Mouse (Mus musculus) embryonic facial prominence, embryonic 14.5 days (tissue): Measurements from ENCODE around the gene Pfdn6. TPM values are rescaled to one million over a fixed set of nuclear protein-coding genes. Genes with fewer than 3 reads are reported as not detected.
A peak's percentile ranks its signal among the peaks of the same experiment; 100 is the strongest.

Source experiments
- ATAC-seq: fragments of 200-750 bp; cut with Nextera tagmentation; 2 replicates; pipeline ENCODE4 v1.8.0; 2017; ENCODE audit warnings: low read depth, moderate number of reproducible peaks, moderate TSS enrichment
- DNase-seq: peaks from one replicate; pipeline ENCODE4 v3.0.0-alpha.2; 2015; ENCODE audit warnings: low spot score
- H3K27ac ChIP-seq: fragments of 300-500 bp; sonication (generic); replicated peaks from 2 replicates; pipeline ENCODE4 v1.5.1; 2014; ENCODE audit warnings: low read depth, mild to moderate bottlenecking, low read length, moderate library complexity
- H3K27me3 ChIP-seq: fragments of 300-500 bp; sonication (generic); replicated peaks from 2 replicates; pipeline ENCODE4 v1.6.1; 2014; ENCODE audit warnings: low read length; ENCODE audit not compliant: control insufficient read depth, insufficient read depth
- H3K36me3 ChIP-seq: fragments of 300-500 bp; sonication (generic); 2 replicates; pipeline ENCODE4 v1.6.1; 2014; ENCODE audit warnings: low read length, mixed read lengths; ENCODE audit not compliant: control insufficient read depth, insufficient read depth
- H3K4me1 ChIP-seq: fragments of 300-500 bp; sonication (generic); 2 replicates; pipeline ENCODE4 v1.6.1; 2014; ENCODE audit warnings: antibody characterized with exemption, low read length; ENCODE audit not compliant: control insufficient read depth, insufficient read depth
- H3K4me2 ChIP-seq: fragments of 300-500 bp; sonication (generic); 2 replicates; pipeline ENCODE4 v1.6.1; 2014; ENCODE audit warnings: low read depth, mild to moderate bottlenecking, low read length, moderate library complexity, mixed read lengths
- H3K4me3 ChIP-seq: fragments of 300-500 bp; sonication (generic); 2 replicates; pipeline ENCODE4 v1.5.1; 2014; ENCODE audit warnings: low read depth, mild to moderate bottlenecking, low read length
- H3K9ac ChIP-seq: fragments of 300-500 bp; sonication (generic); 2 replicates; pipeline ENCODE4 v1.6.1; 2014; ENCODE audit warnings: low read depth, mild to moderate bottlenecking, low read length, moderate library complexity, mixed read lengths
- H3K9me3 ChIP-seq: fragments of 300-500 bp; sonication (generic); 2 replicates; pipeline ENCODE4 v1.6.1; 2016; ENCODE audit warnings: low read length; ENCODE audit not compliant: control insufficient read depth
- WGBS: fragments of 180-500 bp; shearing (Covaris S2); extraction: QIAGEN DNeasy Blood & Tissue Kit; methylation state at CpG from one replicate; pipeline ENCODE4 v1.1.7; 2014; 5-methylcytosine and 5-hydroxymethylcytosine counted together
- polyA plus RNA-seq: library from polyadenylated mRNA; unstranded; fragments of >200 nt; fragmentation: Nextera tagmentation; extraction: Ambion mirVana; gene quantifications from 2 replicates; pipeline ENCODE4 v1.2.1, GENCODE M21; 2014

Gene Pfdn6
- polyA plus RNA-seq, 1 experiment from 2014 or later = 124 TPM

GRCm38 (mm10) chr17:33959948-33960347 lies 19.8 kb upstream of the Pfdn6 start:
- Histone ChIP-seq H3K36me3 (peaks cover 53% of the 10 kb centered on the region), H3K4me3 (no peak overlapping the region), H3K4me2 (no peak overlapping the region), H3K27ac (no peak overlapping the region), H3K27me3 (no peaks in the 10 kb centered on the region), H3K9me3 (no peaks in the 10 kb centered on the region), H3K4me1 (peaks cover 4% of the 10 kb centered on the region; the same call in 1 of the 2 replicates), H3K9ac (no peak overlapping the region)
- DNase-seq = no peak
- ATAC-seq = no peak
- WGBS = 92% methylated on average over 15 of the region's 15 CpGs

DNA sequence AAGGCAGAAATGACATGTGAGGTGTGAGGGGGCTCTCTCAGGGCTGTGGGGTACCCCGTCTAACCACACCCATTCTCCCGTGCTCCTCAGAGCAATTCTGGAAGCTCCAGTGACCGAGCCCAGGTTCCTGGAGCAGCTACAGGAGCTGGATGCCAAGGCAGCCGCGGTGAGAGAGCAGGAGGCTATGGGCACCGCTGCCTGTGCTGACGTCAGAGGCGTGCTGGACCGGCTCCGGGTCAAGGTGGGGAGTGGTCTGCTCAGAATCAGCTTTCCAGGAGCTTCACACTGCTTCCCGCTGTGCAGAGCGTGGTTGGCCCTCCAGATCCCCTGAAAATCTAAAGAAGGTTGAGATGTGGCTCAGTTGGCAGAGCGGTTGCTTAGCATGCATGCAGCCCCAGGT lies 19.0 kb upstream of the Pfdn6 start:
- WGBS = 94% methylated on average over 13 of the region's 13 CpGs
- no peak overlapping the region for H3K4me2 ChIP-seq
- no peaks in the 10 kb centered on the region for H3K27me3 ChIP-seq
- no peak overlapping the region for H3K9ac ChIP-seq
- H3K36me3 ChIP-seq = peaks cover 55% of the 10 kb centered on the region
- no peak for ATAC-seq
- no peak overlapping the region for H3K4me3 ChIP-seq
- no peak for DNase-seq
- H3K9me3 ChIP-seq = no peaks in the 10 kb centered on the region
- H3K27ac ChIP-seq = no peak overlapping the region
- H3K4me1 ChIP-seq = peaks cover 9% of the 10 kb centered on the region; the same call in 1 of the 2 replicates

GRCm38 (mm10) chr17:33958451-33958850 lies 18.3 kb upstream of the Pfdn6 start:
- H3K27ac ChIP-seq = no peak overlapping the region
- H3K9me3 ChIP-seq = no peaks in the 10 kb centered on the region
- no peak overlapping the region for H3K4me3 ChIP-seq
- H3K4me1 ChIP-seq = peaks cover 14% of the 10 kb centered on the region; the same call in 1 of the 2 replicates
- no peak overlapping the region for H3K4me2 ChIP-seq
- no peak for ATAC-seq
- no peak overlapping the region for H3K9ac ChIP-seq
- DNase-seq = no peak
- H3K36me3 ChIP-seq = peaks cover 60% of the 10 kb centered on the region
- no peaks in the 10 kb centered on the region for H3K27me3 ChIP-seq
- 94% methylated on average over 11 of the region's 11 CpGs for WGBS

GRCm38 (mm10) chr17:33957493-33957892 lies 17.4 kb upstream of the Pfdn6 start:
- WGBS = 65% methylated on average over 6 of the region's 6 CpGs
- H3K4me2 ChIP-seq = no peak overlapping the region
- H3K9me3 ChIP-seq = no peaks in the 10 kb centered on the region
- peaks cover 60% of the 10 kb centered on the region for H3K36me3 ChIP-seq
- no peak for ATAC-seq
- no peaks in the 10 kb centered on the region for H3K27me3 ChIP-seq
- no peak overlapping the region for H3K27ac ChIP-seq
- DNase-seq = no peak
- no peak overlapping the region for H3K4me3 ChIP-seq
- H3K4me1 ChIP-seq = peaks cover 22% of the 10 kb centered on the region
- no peak overlapping the region for H3K9ac ChIP-seq

- no peak for DNase-seq
- ATAC-seq = no peak
- Histone ChIP-seq H3K9ac (peak overlapping the region; percentile 77), H3K27ac (peak overlapping the region; percentile 82), H3K4me2 (peak overlapping the region; percentile 80), H3K27me3 (no peaks in the 10 kb centered on the region), H3K9me3 (no peaks in the 10 kb centered on the region), H3K36me3 (peaks cover 60% of the 10 kb centered on the region), H3K4me3 (peak overlapping the region; percentile 99), H3K4me1 (peaks cover 29% of the 10 kb centered on the region)
- WGBS = 8% methylated on average over 10 of the region's 10 CpGs
These were observed 16.2 kb upstream of the Pfdn6 start for GRCm38 (mm10) chr17:33956336-33956735.

DNA sequence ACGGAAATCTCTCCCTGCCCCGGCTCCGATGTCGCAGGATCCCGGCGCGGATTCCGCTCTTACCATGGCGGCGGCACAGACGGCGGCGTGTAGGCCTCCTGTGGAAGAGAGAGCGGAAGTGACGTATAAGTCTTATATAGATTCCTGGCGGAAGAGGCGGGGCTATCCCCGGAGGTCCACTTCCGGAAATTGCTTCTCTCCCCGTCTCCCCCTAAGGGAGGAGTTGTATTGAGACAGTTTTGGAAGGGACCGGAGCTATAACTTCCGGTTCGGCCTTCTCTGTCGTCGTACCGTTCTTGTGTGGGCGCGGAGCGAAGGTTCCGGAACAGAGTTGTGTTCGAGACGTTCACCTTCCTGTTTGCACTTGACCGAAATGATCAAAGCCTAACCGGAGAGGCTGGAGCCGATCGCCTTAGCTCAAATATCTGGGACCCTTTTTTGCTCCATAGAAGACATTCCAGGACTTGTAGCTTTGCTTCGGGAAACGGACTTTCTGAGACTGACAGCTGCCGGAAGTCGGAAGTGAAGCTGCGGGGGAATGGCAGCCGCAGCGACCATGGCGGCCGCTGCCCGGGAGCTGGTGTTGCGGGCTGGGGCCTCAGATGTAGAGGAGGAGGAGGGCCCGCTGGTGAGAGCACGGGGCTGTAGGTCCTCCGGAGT lies 15.5 kb upstream of the Pfdn6 start, which contains the start of the genes Vps52 and Rps18:
Gene Vps52, plus strand, starts transcription at position 258 of the 660 bp plus-strand sequence.
Gene Rps18, minus strand, starts transcription at position 447 of the 660 bp plus-strand sequence.
- Histone ChIP-seq H3K4me3 (peak within 1 kb of the TSS; percentile 99), H3K27ac (peak within 1 kb of the TSS; percentile 94), H3K4me1 (peaks cover 30% of the 10 kb centered on the region), H3K36me3 (peaks cover 54% of the 10 kb centered on the region), H3K27me3 (no peaks in the 10 kb centered on the region), H3K9ac (peak within 1 kb of the TSS; percentile 98), H3K4me2 (peak within 1 kb of the TSS; percentile 80), H3K9me3 (no peaks in the 10 kb centered on the region)
- DNase-seq (peak; percentile 99), ATAC-seq (peak; percentile 86)
- WGBS = under 1% methylated on average over 48 of the region's 50 CpGs

DNA sequence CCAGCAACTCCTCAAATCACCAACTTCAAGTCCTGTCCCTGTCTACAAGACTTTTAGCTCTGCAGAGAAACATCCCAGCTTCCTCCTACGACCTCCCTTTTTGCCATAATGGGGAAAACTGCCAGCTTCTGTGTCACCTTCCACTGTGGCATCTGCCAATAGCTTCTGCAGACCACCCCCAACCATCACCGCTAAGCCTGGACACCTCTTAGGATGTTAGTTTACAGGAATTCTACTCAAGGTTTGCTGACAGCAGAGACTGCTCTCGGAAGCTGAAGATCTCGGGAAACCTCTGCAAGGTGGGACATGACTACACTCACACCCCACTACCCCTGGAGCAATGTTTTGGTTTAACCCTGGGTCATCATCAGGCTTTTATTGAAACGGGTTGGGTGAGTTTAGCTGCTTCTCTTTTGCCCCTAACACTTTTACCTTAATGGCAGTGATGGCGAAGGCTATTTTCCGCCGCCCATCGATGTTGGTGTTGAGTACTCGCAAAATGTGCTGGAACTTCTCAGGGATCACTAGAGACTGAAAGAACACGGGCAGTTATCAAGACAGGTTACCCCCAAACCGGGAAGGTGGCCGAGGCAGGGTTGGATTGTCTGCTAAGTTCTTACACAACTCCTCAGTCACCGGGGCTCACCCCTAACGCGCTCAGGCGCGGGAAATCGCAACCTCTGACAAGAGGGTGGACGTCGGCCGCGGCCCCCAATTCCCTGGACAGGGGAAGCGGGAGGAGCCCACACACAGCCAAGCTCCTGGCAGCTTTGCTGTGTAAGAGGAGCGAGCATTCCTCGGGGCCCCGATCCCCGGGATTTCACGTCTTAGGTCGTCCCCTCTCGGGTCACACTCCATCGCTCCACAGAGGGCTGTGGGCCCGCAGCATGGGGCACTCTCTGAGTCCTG lies 14.8 kb upstream of the Pfdn6 start:
- Histone ChIP-seq H3K4me1 (peaks cover 30% of the 10 kb centered on the region), H3K9me3 (no peaks in the 10 kb centered on the region), H3K36me3 (peaks cover 50% of the 10 kb centered on the region)

DNA sequence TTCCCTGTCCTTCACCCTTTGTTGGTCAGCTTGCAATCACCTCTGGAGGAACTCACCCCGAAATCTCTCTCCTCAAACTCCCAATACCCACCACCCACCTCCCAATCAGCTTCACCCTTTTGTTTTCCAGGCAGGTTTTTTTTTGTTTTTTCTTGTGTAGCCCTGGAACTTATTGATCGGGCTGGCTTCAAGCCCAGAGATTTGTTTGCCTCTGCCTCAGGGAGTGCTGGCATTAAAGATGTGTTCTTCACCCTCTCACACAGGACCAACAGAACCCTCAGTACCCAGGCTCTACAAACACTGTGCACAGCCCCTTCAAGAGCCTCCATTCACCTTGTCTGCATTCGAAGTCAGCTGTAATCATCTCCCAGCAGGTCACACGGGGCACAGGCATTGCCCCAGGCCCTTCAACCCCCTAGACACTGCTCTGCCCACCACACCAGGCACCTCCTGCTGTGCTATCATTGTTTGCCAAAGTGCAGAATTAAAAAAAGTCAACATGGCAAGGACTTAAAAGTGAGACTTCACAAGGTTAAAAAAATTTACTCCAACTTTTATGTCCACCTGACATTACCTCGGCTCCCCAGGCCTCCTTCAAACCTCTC lies 13.9 kb upstream of the Pfdn6 start:
- 30% methylated on average over 5 of the region's 5 CpGs for WGBS
- H3K4me3 ChIP-seq = peak overlapping the region; percentile 99
- H3K36me3 ChIP-seq = peaks cover 50% of the 10 kb centered on the region
- peaks cover 30% of the 10 kb centered on the region for H3K4me1 ChIP-seq
- H3K27me3 ChIP-seq = no peaks in the 10 kb centered on the region
- H3K4me2 ChIP-seq = peak overlapping the region; percentile 80
- no peak for ATAC-seq
- no peak for DNase-seq
- H3K27ac ChIP-seq = peak overlapping the region; percentile 94; the same call in 1 of the 2 replicates
- H3K9ac ChIP-seq = peak overlapping the region; percentile 98
- no peaks in the 10 kb centered on the region for H3K9me3 ChIP-seq

More for the DNA sequence above, 14.8 kb upstream of the Pfdn6 start:
- H3K9ac ChIP-seq = peak overlapping the region; percentile 98
- H3K27me3 ChIP-seq = no peaks in the 10 kb centered on the region
- H3K4me3 ChIP-seq = peak overlapping the region; percentile 99
- H3K4me2 ChIP-seq = peak overlapping the region; percentile 80
- under 1% methylated on average over 31 of the region's 33 CpGs for WGBS
- peak; percentile 18 for DNase-seq
- ATAC-seq = peak; percentile 10
- peak overlapping the region; percentile 94 for H3K27ac ChIP-seq
